Mouse (Mus musculus) embryonic fibroblast, embryonic 13.5 days (primary cell): ENCODE data around the gene Nfkbiz.

Experiments
- CTCF ChIP-seq: IDR thresholded peaks from 2 replicates; pipeline ENCODE4 v1.5.1; 2011; ENCODE audit warnings: mild to moderate bottlenecking, control low read depth, low read length, moderate library complexity, borderline replicate concordance; ENCODE audit not compliant: insufficient read depth
- POLR2A ChIP-seq: IDR thresholded peaks from 2 replicates; pipeline ENCODE4 v1.6.1; 2011; ENCODE audit warnings: low read depth, mild to moderate bottlenecking, control low read depth, low read length, moderate library complexity

DNA sequence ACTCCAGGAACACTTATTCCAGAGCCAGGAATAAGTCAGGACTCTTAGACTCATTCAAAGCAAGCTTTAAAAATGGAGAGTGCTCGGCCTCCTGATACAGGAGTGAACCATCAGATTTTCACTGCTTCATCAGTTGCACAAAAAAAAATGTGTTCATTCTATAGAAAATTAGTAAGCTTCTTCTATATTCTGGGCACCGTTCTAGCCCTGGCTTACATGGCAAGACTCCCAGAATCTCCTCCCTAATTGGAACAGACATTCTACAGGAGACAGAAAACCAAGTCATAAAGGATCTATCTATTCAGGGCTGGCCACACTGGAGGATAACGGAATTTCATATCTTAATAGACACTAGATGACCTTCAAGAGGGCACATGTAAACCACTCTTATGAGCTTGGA lies 22.4 kb upstream of the Nfkbiz start:
- TF ChIP-seq CTCF (no peak), POLR2A (no peak)
